Mouse (Mus musculus): Measurements from ENCODE around the gene Irf3. TPM values are rescaled to one million over a fixed set of nuclear protein-coding genes. Genes with fewer than 3 reads are reported as not detected.
"Not testable (repeated sequence)": the region's sequence is repeated elsewhere in the genome, so short reads cannot be mapped to it uniquely, and the experiment has no call there.

Irf3 gene
- polyA plus RNA-seq, 1 experiment from 2014 or later = 59.6 TPM

GRCm38 (mm10) chr7:45017242-45018061, 20.0 kb downstream of the Irf3 start, which contains the start of gene Rras:
TSS of gene Rras (plus strand) at chr7:45017961.
- Histone ChIP-seq H3K4me3 (ENCODE audit: low read depth, low read length) (peak within 1 kb of the TSS; percentile 94), H3K9ac (ENCODE audit: low read depth, low read length) (peak within 1 kb of the TSS; percentile 53), H3K4me1 (replicated peaks; ENCODE audit: control insufficient read depth, insufficient read depth, low read length) (no peaks in the 10 kb centered on the region; the same call in 1 of the 2 replicates), H3K9me3 (ENCODE audit: control insufficient read depth, low read length) (no peaks in the 10 kb centered on the region), H3K4me2 (replicated peaks; ENCODE audit: low read depth, low read length) (peak within 1 kb of the TSS; percentile 80), H3K27me3 (ENCODE audit: control insufficient read depth, insufficient read depth, low read length) (no peaks in the 10 kb centered on the region; the same call in 1 of the 2 replicates), H3K36me3 (ENCODE audit: control insufficient read depth, insufficient read depth, low read length) (peaks cover 2% of the 10 kb centered on the region; the same call in 1 of the 2 replicates), H3K27ac (ENCODE audit: low read depth, low read length) (peak within 1 kb of the TSS; percentile 61)
- DNase-seq (ENCODE audit: low spot score) (peak; percentile 86), ATAC-seq (ENCODE audit: low FRiP score) (peak; percentile 89)
- 0% methylated on average over 36 of the region's 36 CpGs for WGBS

- WGBS = 33% methylated on average over 8 of the region's 8 CpGs
- DNase-seq (ENCODE audit: low spot score) = no peak
- Histone ChIP-seq H3K4me1 (replicated peaks; ENCODE audit: control insufficient read depth, insufficient read depth, low read length) (no peaks in the 10 kb centered on the region; the same call in 1 of the 2 replicates), H3K4me3 (ENCODE audit: low read depth, low read length) (no peak overlapping the region), H3K27ac (ENCODE audit: low read depth, low read length) (no peak overlapping the region), H3K4me2 (replicated peaks; ENCODE audit: low read depth, low read length) (0 out of 2 replicates have a peak overlapping the region, but pooled peaks have one; percentile 3), H3K36me3 (ENCODE audit: control insufficient read depth, insufficient read depth, low read length) (no peaks in the 10 kb centered on the region), H3K9ac (ENCODE audit: low read depth, low read length) (no peak overlapping the region), H3K27me3 (ENCODE audit: control insufficient read depth, insufficient read depth, low read length) (no peaks in the 10 kb centered on the region; the same call in 1 of the 2 replicates), H3K9me3 (ENCODE audit: control insufficient read depth, low read length) (no peaks in the 10 kb centered on the region)
- no peak for ATAC-seq (ENCODE audit: low FRiP score)
Measured at GRCm38 (mm10) chr7:45019031-45019571, 21.7 kb downstream of the Irf3 start.

DNA sequence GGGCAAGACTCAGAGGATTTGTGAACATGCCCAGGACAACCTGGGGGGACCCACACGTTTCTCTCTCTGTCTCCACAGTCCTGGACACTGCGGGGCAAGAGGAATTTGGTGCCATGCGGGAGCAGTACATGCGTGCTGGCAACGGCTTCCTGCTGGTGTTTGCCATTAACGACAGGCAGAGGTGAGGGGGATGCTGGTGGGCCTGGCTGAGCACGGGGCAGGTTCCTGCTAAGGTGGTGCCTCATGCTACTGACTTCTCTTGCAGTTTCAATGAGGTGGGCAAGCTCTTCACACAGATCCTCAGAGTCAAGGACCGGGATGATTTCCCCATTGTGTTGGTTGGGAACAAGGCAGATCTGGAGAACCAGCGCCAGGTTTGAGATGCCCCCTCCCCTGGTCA, 22.8 kb downstream of the Irf3 start:
- no peak overlapping the region for H3K9ac ChIP-seq (ENCODE audit: low read depth, low read length)
- no peaks in the 10 kb centered on the region; the same call in 1 of the 2 replicates for H3K27me3 ChIP-seq (ENCODE audit: control insufficient read depth, insufficient read depth, low read length)
- ATAC-seq (ENCODE audit: low FRiP score) = no peak
- no peaks in the 10 kb centered on the region for H3K9me3 ChIP-seq (ENCODE audit: control insufficient read depth, low read length)
- no peak overlapping the region for H3K4me2 ChIP-seq (replicated peaks; ENCODE audit: low read depth, low read length)
- WGBS = 74% methylated on average over 9 of the region's 9 CpGs
- no peak for DNase-seq (ENCODE audit: low spot score)
- H3K27ac ChIP-seq (ENCODE audit: low read depth, low read length) = no peak overlapping the region
- no peak overlapping the region for H3K4me3 ChIP-seq (ENCODE audit: low read depth, low read length)
- no peaks in the 10 kb centered on the region for H3K36me3 ChIP-seq (ENCODE audit: control insufficient read depth, insufficient read depth, low read length)
- H3K4me1 ChIP-seq (replicated peaks; ENCODE audit: control insufficient read depth, insufficient read depth, low read length) = no peaks in the 10 kb centered on the region; the same call in 1 of the 2 replicates

- not testable (repeated sequence) for H3K4me2 ChIP-seq (replicated peaks; ENCODE audit: low read depth, low read length); H3K9me3 ChIP-seq (ENCODE audit: control insufficient read depth, low read length); H3K4me3 ChIP-seq (ENCODE audit: low read depth, low read length); H3K36me3 ChIP-seq (ENCODE audit: control insufficient read depth, insufficient read depth, low read length); ATAC-seq (ENCODE audit: low FRiP score); DNase-seq (ENCODE audit: low spot score); H3K27ac ChIP-seq (ENCODE audit: low read depth, low read length); H3K9ac ChIP-seq (ENCODE audit: low read depth, low read length); H3K4me1 ChIP-seq (replicated peaks; ENCODE audit: control insufficient read depth, insufficient read depth, low read length); H3K27me3 ChIP-seq (ENCODE audit: control insufficient read depth, insufficient read depth, low read length)
- WGBS = 73% methylated on average over 5 of the region's 5 CpGs
Measured at GRCm38 (mm10) chr7:45023711-45024110, 26.3 kb downstream of the Irf3 start.

DNA sequence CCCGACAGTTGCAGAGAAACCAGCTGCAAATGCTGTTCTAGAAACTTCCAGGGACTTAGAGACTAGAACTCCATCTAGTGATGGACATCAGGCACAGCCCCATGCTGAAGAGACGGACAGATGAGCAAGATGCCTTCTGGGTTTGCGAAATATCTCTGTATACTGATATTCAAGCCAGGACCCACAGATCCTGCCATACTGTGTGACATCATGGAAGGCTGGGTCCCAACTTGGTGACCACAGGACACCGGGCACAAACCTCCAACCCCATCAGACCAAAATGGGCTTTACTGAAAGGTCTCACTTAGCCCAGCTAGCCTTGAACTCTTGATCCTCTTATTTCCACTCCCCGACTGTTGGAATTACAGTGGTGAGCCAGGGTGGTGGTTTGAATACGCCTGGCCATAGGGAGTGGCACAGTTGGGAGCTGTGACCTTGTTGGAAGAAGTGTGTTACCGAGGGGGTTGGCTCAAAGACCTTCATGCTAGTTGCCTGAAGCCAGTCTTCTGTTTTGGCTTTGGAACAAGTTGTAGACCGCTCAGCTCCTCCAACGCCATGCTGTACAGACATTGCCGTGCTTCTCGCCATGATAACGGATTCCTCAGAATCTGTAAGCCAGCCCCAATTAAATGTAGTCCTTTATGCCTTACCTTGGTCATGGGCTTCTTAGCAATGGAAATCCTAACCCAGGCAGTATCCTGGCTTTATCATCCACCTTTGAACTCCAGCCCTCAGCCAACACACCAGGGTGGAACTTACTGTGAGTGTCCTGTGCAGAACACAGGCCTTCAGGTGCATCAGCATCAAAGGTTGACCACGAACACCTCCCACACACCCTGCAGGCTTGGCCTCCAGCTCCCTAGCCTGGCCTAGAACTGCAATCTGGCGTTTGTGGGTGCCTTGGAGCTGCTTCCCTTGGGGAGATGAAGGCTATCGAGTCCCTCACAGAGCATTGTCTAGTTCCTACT, 27.1 kb downstream of the Irf3 start:
- H3K9ac ChIP-seq (ENCODE audit: low read depth, low read length) = no peak overlapping the region
- 91% methylated on average over 15 of the region's 15 CpGs for WGBS
- no peak for DNase-seq (ENCODE audit: low spot score)

GRCm38 (mm10) chr7:45025601-45026220, 28.3 kb downstream of the Irf3 start:
- Histone ChIP-seq H3K4me1 (replicated peaks; ENCODE audit: control insufficient read depth, insufficient read depth, low read length) (no peaks in the 10 kb centered on the region), H3K4me2 (replicated peaks; ENCODE audit: low read depth, low read length) (no peak overlapping the region), H3K9ac (ENCODE audit: low read depth, low read length) (no peak overlapping the region), H3K9me3 (ENCODE audit: control insufficient read depth, low read length) (no peaks in the 10 kb centered on the region), H3K4me3 (ENCODE audit: low read depth, low read length) (no peak overlapping the region), H3K27me3 (ENCODE audit: control insufficient read depth, insufficient read depth, low read length) (no peaks in the 10 kb centered on the region), H3K27ac (ENCODE audit: low read depth, low read length) (no peak overlapping the region), H3K36me3 (ENCODE audit: control insufficient read depth, insufficient read depth, low read length) (peaks cover 13% of the 10 kb centered on the region; the same call in 1 of the 2 replicates)
- no peak for ATAC-seq (ENCODE audit: low FRiP score)
- WGBS = 85% methylated on average over 8 of the region's 8 CpGs
- DNase-seq (ENCODE audit: low spot score) = no peak

More for the DNA sequence above, 27.1 kb downstream of the Irf3 start:
- ATAC-seq (ENCODE audit: low FRiP score) = no peak
- no peak overlapping the region for H3K27ac ChIP-seq (ENCODE audit: low read depth, low read length)
- H3K9me3 ChIP-seq (ENCODE audit: control insufficient read depth, low read length) = no peaks in the 10 kb centered on the region
- no peak overlapping the region for H3K4me2 ChIP-seq (replicated peaks; ENCODE audit: low read depth, low read length)
- peaks cover 9% of the 10 kb centered on the region; the same call in 1 of the 2 replicates for H3K36me3 ChIP-seq (ENCODE audit: control insufficient read depth, insufficient read depth, low read length)
- no peaks in the 10 kb centered on the region for H3K4me1 ChIP-seq (replicated peaks; ENCODE audit: control insufficient read depth, insufficient read depth, low read length)
- H3K27me3 ChIP-seq (ENCODE audit: control insufficient read depth, insufficient read depth, low read length) = no peaks in the 10 kb centered on the region
- H3K4me3 ChIP-seq (ENCODE audit: low read depth, low read length) = no peak overlapping the region; the same call in 1 of the 2 replicates

DNA sequence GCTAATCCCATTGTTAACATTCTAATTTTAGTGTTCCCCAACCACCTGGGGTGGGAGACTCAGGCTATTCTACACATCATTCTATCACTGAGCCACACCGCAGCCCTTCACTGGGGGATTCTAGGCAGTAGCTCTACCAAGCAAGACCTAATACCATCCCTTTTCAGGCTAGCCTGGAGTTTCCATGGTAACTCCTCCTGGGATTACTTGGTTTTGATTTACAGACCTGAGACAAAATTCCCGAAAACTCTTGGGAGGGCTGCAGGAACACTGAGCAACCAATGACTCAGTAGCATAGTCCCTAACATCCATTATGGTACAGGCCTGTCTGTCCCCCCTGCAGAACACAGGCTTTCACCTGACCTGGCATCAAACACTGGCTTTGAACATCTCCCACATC, 28.8 kb downstream of the Irf3 start:
- no peak overlapping the region for H3K27ac ChIP-seq (ENCODE audit: low read depth, low read length)

DNA sequence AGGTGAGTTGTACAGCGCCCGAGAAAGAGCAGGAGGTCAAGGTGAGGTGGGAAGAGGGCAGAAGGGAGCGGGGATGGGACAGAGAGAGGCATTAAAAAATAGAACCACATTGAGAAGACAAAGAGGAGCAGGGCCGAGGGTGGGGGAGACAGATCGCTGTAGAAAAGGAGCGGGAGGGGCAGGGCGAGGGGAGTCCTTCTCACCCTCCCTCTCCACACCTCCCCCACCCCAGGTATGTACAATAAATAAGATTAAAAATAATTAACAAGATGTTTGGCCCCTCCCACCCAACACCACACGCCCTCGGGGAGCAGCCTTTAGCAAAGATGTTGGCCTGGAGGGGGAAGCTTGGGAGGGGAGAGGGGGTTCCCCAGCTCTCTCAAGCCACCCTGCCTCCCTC, 30.3 kb downstream of the Irf3 start:
- no peak overlapping the region for H3K4me3 ChIP-seq (ENCODE audit: low read depth, low read length)
- DNase-seq (ENCODE audit: low spot score) (no peak), ATAC-seq (ENCODE audit: low FRiP score) (no peak)
- H3K4me2 ChIP-seq (replicated peaks; ENCODE audit: low read depth, low read length) = no peak overlapping the region
- H3K4me1 ChIP-seq (replicated peaks; ENCODE audit: control insufficient read depth, insufficient read depth, low read length) = no peaks in the 10 kb centered on the region
- no peak overlapping the region for H3K9ac ChIP-seq (ENCODE audit: low read depth, low read length)
- H3K9me3 ChIP-seq (ENCODE audit: control insufficient read depth, low read length) = no peaks in the 10 kb centered on the region
- no peaks in the 10 kb centered on the region for H3K27me3 ChIP-seq (ENCODE audit: control insufficient read depth, insufficient read depth, low read length)
- no peak overlapping the region for H3K27ac ChIP-seq (ENCODE audit: low read depth, low read length)
- H3K36me3 ChIP-seq (ENCODE audit: control insufficient read depth, insufficient read depth, low read length) = peaks cover 23% of the 10 kb centered on the region
- WGBS = 91% methylated on average over 9 of the region's 9 CpGs

More for the DNA sequence above, 28.8 kb downstream of the Irf3 start:
- ATAC-seq (ENCODE audit: low FRiP score) (no peak), DNase-seq (ENCODE audit: low spot score) (no peak)
- peaks cover 16% of the 10 kb centered on the region for H3K36me3 ChIP-seq (ENCODE audit: control insufficient read depth, insufficient read depth, low read length)
- no peaks in the 10 kb centered on the region for H3K27me3 ChIP-seq (ENCODE audit: control insufficient read depth, insufficient read depth, low read length)
- H3K9me3 ChIP-seq (ENCODE audit: control insufficient read depth, low read length) = no peaks in the 10 kb centered on the region
- H3K4me3 ChIP-seq (ENCODE audit: low read depth, low read length) = no peak overlapping the region
- no peak overlapping the region for H3K9ac ChIP-seq (ENCODE audit: low read depth, low read length)
- WGBS = 57% methylated on average over 2 of the region's 2 CpGs
- no peaks in the 10 kb centered on the region for H3K4me1 ChIP-seq (replicated peaks; ENCODE audit: control insufficient read depth, insufficient read depth, low read length)
- H3K4me2 ChIP-seq (replicated peaks; ENCODE audit: low read depth, low read length) = no peak overlapping the region

Measured in hindbrain, embryonic 11.5 days (tissue).